Mouse (Mus musculus): Measurements from ENCODE around the gene Zfp46. TPM values are rescaled to one million over a fixed set of nuclear protein-coding genes. Genes with fewer than 3 reads are reported as not detected.

Gene Zfp46
- total and polyA plus RNA-seq, 3 experiments = 5.9 to 6.6 TPM; not detected in 1

DNA sequence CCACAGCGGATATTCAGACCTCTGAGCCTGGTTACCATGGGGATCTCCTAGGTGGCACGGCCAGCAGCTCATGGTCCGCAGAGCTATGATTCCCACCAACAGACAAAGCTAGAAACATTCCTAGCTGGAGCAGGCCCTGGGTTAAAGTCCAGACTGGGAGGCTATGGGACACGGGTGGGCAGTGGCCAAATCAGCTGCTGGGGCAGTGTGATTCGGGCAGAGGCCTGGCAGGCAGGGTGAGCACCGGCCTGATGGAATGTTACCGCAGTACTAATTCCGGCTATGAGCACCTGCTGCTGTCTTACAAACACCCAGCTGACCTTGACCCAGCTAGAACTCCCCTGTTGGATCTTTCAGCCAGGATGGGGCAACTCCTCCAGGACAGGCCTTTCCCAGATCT lies 13.8 kb upstream of the Zfp46 start:
- DNase-seq (ENCODE audit: low read depth, low spot score) = no peak
- H3K27me3 ChIP-seq (ENCODE audit: control insufficient read depth in 1 of 2, insufficient read depth in 2 of 2, low read length in 2 of 2) = peaks cover 0 to under 1% of the 10 kb centered on the region in 2 experiments
- H3K27ac ChIP-seq (ENCODE audit: control insufficient read depth, low read depth, low read length) = no peak overlapping the region
- H3K9ac ChIP-seq (ENCODE audit: control insufficient read depth, low read depth, low read length, poor library complexity, severe bottlenecking) = no peak overlapping the region
- no peaks in the 10 kb centered on the region for H3K79me2 ChIP-seq (ENCODE audit: control insufficient read depth, insufficient read depth, low read length, poor library complexity)
- H3K36me3 ChIP-seq (ENCODE audit: control insufficient read depth in 1 of 2, insufficient read depth in 2 of 2, low read length in 2 of 2) = peaks cover 0 to 2% of the 10 kb centered on the region in 2 experiments; a peak in 1 of 4 replicates
- H3K4me3 ChIP-seq (ENCODE audit: control insufficient read depth in 1 of 2, insufficient read depth in 1 of 2, low read depth in 2 of 2, low read length in 2 of 2) = no peak overlapping the region
- H3K9me3 ChIP-seq (replicated peaks; ENCODE audit: insufficient read depth, low read length) = no peaks in the 10 kb centered on the region
- peaks cover 0 to 8% of the 10 kb centered on the region in 2 experiments; a peak in 1 of 4 replicates for H3K4me1 ChIP-seq (ENCODE audit: control insufficient read depth in 1 of 2, insufficient read depth in 2 of 2, low read length in 2 of 2)
- TF ChIP-seq RAD21 (IDR thresholded peaks at IDR 0.05; ENCODE audit: low read depth, low read length) (no peak), SMC3 (IDR thresholded peaks at IDR 0.05; ENCODE audit: low read depth, low read length) (no peak), SIN3A (IDR thresholded peaks at IDR 0.05; ENCODE audit: low read length) (no peak), MXI1 (IDR thresholded peaks at IDR 0.05; ENCODE audit: low read depth, low read length) (no peak)

DNA sequence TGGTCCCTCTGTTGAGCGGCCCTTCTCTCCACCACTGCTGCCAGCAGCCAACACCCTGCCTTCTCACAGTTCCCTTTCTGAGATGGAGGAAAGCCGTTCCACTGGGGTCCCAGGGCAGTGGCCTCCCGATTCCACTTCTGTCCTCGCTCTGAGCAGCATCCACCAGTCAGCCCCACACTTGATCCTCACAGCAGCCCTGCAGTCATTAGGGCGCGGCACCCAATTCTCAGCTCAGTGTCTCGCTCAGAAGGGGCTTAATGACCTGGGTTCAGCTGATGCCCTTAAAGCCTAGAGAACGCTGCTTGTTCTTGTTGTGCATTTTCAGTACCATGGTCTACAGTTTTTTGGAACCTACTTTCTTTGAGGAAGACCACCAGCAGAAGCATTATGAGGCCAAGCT lies 3.4 kb upstream of the Zfp46 start:
- H3K27ac ChIP-seq (ENCODE audit: control insufficient read depth, low read depth, low read length) = no peak overlapping the region
- no peak overlapping the region for H3K4me3 ChIP-seq (ENCODE audit: control insufficient read depth in 1 of 2, insufficient read depth in 1 of 2, low read depth in 2 of 2, low read length in 2 of 2)
- H3K4me1 ChIP-seq (ENCODE audit: control insufficient read depth in 1 of 2, insufficient read depth in 2 of 2, low read length in 2 of 2) = peaks cover 0 to 7% of the 10 kb centered on the region in 2 experiments; a peak in 2 of 4 replicates
- no peak for DNase-seq (ENCODE audit: low read depth, low spot score)
- H3K79me2 ChIP-seq (ENCODE audit: control insufficient read depth, insufficient read depth, low read length, poor library complexity) = peaks cover 1% of the 10 kb centered on the region; the same call in 1 of the 2 replicates
- no peaks in the 10 kb centered on the region for H3K9me3 ChIP-seq (replicated peaks; ENCODE audit: insufficient read depth, low read length)
- TF ChIP-seq NRF1 (IDR thresholded peaks at IDR 0.05; ENCODE audit: insufficient read depth, low read depth, low read length, poor library complexity, severe bottlenecking) (no peak), UBTF (IDR thresholded peaks at IDR 0.05; ENCODE audit: borderline replicate concordance, insufficient read depth, low read depth, low read length) (no peak), ZKSCAN1 (IDR thresholded peaks at IDR 0.05; ENCODE audit: low read depth, low read length) (no peak), POLR2A (IDR thresholded peaks at IDR 0.05; ENCODE audit: control insufficient read depth in 1 of 2, insufficient read depth in 1 of 2, low read depth in 1 of 2, low read length in 2 of 2, poor library complexity in 1 of 2) (no peak), MEF2A (IDR thresholded peaks at IDR 0.05; ENCODE audit: extremely low read depth, insufficient replicate concordance, low read depth, low read length, poor library complexity, severe bottlenecking) (no peak), TAL1 (IDR thresholded peaks at IDR 0.05; ENCODE audit: low read length) (no peak), MAFK (IDR thresholded peaks at IDR 0.05; ENCODE audit: borderline replicate concordance, low read depth, low read length) (no peak), CTCF (IDR thresholded peaks at IDR 0.05 in 2 of 3, conservative IDR thresholded peaks at IDR 0.05 in 1 of 3; ENCODE audit: control insufficient read depth in 1 of 3, insufficient read depth in 1 of 3, low read depth in 2 of 3, low read length in 3 of 3, poor library complexity in 1 of 3, severe bottlenecking in 1 of 3) (no peak), ZMIZ1 (IDR thresholded peaks at IDR 0.05; ENCODE audit: low read depth, low read length) (no peak), USF2 (IDR thresholded peaks at IDR 0.05; ENCODE audit: borderline replicate concordance in 1 of 2, insufficient read depth in 1 of 2, low read depth in 1 of 2, low read length in 2 of 2) (no peak), HCFC1 (IDR thresholded peaks at IDR 0.05; ENCODE audit: low read depth, low read length) (no peak), ZC3H11A (IDR thresholded peaks at IDR 0.05; ENCODE audit: low read depth, low read length) (no peak), BHLHE40 (IDR thresholded peaks at IDR 0.05; ENCODE audit: borderline replicate concordance, low read depth, low read length) (no peak), JUND (IDR thresholded peaks at IDR 0.05; ENCODE audit: low read depth, low read length) (no peak), MAX (IDR thresholded peaks at IDR 0.05; ENCODE audit: low read length) (no peak), MXI1 (IDR thresholded peaks at IDR 0.05; ENCODE audit: low read depth, low read length) (no peak), ELF1 (IDR thresholded peaks at IDR 0.05; ENCODE audit: low read depth, low read length) (no peak), CHD1 (IDR thresholded peaks at IDR 0.05; ENCODE audit: low read depth, low read length) (no peak)
- no peak overlapping the region for H3K9ac ChIP-seq (ENCODE audit: control insufficient read depth, low read depth, low read length, poor library complexity, severe bottlenecking)
- peaks cover 0 to 7% of the 10 kb centered on the region in 2 experiments; a peak in 2 of 4 replicates for H3K36me3 ChIP-seq (ENCODE audit: control insufficient read depth in 1 of 2, insufficient read depth in 2 of 2, low read length in 2 of 2)
- H3K27me3 ChIP-seq (ENCODE audit: control insufficient read depth in 1 of 2, insufficient read depth in 2 of 2, low read length in 2 of 2) = peaks cover 4 to 5% of the 10 kb centered on the region in 2 experiments

All from MEL (cell line).